Mouse (Mus musculus) liver, embryonic 12.5 days (tissue): ENCODE results near the gene Lctl. TPM values are rescaled to one million over a fixed set of nuclear protein-coding genes. Genes with fewer than 3 reads are reported as not detected.

Experiments
- ATAC-seq: fragments of 200-750 bp; cut with Nextera tagmentation; 2 replicates; pipeline ENCODE4 v1.8.0; 2017; ENCODE audit warnings: moderate number of reproducible peaks, mild to moderate bottlenecking, moderate library complexity
- H3K27ac ChIP-seq: fragments of 300-500 bp; sonication (generic); 2 replicates; pipeline ENCODE4 v1.5.1; 2016; ENCODE audit warnings: mild to moderate bottlenecking
- H3K27me3 ChIP-seq: fragments of 300-500 bp; sonication (generic); replicated peaks from 2 replicates; pipeline ENCODE4 v1.6.1; 2016; ENCODE audit warnings: mild to moderate bottlenecking, moderate library complexity
- H3K36me3 ChIP-seq: fragments of 300-500 bp; sonication (generic); 2 replicates; pipeline ENCODE4 v1.6.1; 2016; ENCODE audit warnings: mild to moderate bottlenecking, moderate library complexity
- H3K4me1 ChIP-seq: fragments of 300-500 bp; sonication (generic); 2 replicates; pipeline ENCODE4 v1.6.1; 2016
- H3K4me2 ChIP-seq: fragments of 300-500 bp; sonication (generic); 2 replicates; pipeline ENCODE4 v1.6.1; 2016; ENCODE audit warnings: mild to moderate bottlenecking, moderate library complexity
- H3K4me3 ChIP-seq: fragments of 300-500 bp; sonication (generic); 2 replicates; pipeline ENCODE4 v1.5.1; 2016; ENCODE audit warnings: mild to moderate bottlenecking, moderate library complexity
- H3K9ac ChIP-seq: fragments of 300-500 bp; sonication (generic); 2 replicates; pipeline ENCODE4 v1.6.1; 2016; ENCODE audit warnings: mild to moderate bottlenecking, moderate library complexity
- H3K9me3 ChIP-seq: fragments of 300-500 bp; sonication (generic); replicated peaks from 2 replicates; pipeline ENCODE4 v1.6.1; 2016; ENCODE audit warnings: mild to moderate bottlenecking, moderate library complexity
- WGBS: fragments of 180-500 bp; shearing (Covaris S2); methylation state at CpG from one replicate; pipeline ENCODE4 v1.1.7; 2016; ENCODE audit not compliant: insufficient replicate concordance; 5-methylcytosine and 5-hydroxymethylcytosine counted together
- polyA plus RNA-seq: library from polyadenylated mRNA; unstranded; fragments of >200 nt; fragmentation: Nextera tagmentation; extraction: Ambion mirVana; gene quantifications from 2 replicates; pipeline ENCODE4 v1.2.1, GENCODE M21; 2016

Lctl gene
- polyA plus RNA-seq, result not detected in 2 replicates

DNA sequence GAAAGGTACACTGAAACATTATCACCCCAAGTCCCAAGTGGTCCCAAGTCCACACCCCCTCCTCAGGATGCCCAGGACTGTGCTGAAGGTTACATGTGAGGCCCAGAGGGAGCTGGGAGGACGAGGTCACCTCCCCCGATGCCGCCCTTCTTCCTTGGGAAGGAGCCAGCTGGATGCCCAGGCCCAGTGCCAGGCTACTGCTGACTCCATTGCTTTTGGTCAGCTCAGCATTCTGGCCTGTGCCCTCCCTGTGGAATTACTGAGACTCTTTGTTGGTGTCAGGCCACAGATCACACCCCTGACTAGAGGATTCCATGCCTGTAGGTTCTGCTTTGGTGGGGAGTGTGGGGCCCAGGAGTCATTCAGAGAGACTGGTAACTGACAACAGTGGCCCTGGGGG lies at the start of gene Lctl:
Gene Lctl (plus strand): TSS at position 272 of the 400 bp plus-strand sequence.
- no peak within 1 kb of the TSS for H3K4me3 ChIP-seq
- WGBS, result 76% methylated on average over 3 of the region's 3 CpGs
- H3K9me3 ChIP-seq, result no peaks in the 10 kb centered on the region
- H3K4me1 ChIP-seq, result peaks cover 12% of the 10 kb centered on the region
- no peaks in the 10 kb centered on the region for H3K36me3 ChIP-seq
- H3K4me2 ChIP-seq, result no peak within 1 kb of the TSS
- no peak within 1 kb of the TSS for H3K9ac ChIP-seq
- H3K27me3 ChIP-seq, result no peaks in the 10 kb centered on the region
- H3K27ac ChIP-seq, result no peak within 1 kb of the TSS
- ATAC-seq, result no peak

DNA sequence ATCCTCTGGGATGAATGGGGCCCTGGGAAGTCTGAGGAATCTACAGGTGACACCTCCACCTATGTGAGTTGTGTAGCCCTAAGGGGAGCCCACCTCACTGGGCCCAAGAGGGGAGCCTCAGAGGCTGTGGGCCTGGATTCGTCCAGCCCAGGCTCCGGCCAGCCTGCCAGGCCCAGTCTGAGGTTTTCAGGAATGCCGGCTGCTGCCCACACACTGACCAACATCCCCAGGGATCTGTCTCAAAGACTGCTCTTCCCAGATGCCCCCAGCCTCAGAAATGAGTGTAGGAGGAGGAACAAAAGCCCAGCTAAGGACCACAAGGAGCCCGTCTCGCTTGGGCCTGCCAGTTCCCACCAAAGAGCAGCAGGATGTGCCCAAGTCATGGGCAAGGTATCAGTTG lies 49.2 kb upstream of the Lctl start:
- H3K4me1 ChIP-seq, result peaks cover 83% of the 10 kb centered on the region
- H3K27me3 ChIP-seq, result 0 out of 2 replicates have a peak, but pooled peaks cover 3% of the 10 kb centered on the region
- H3K9ac ChIP-seq, result peak overlapping the region; percentile 61; the same call in 1 of the 2 replicates
- H3K4me3 ChIP-seq, result no peak overlapping the region
- ATAC-seq, result no peak
- 89% methylated on average over 5 of the region's 5 CpGs for WGBS
- no peaks in the 10 kb centered on the region for H3K36me3 ChIP-seq
- H3K27ac ChIP-seq, result peak overlapping the region; percentile 91
- 0 out of 2 replicates have a peak overlapping the region, but pooled peaks have one; percentile 52 for H3K4me2 ChIP-seq
- no peaks in the 10 kb centered on the region for H3K9me3 ChIP-seq

GRCm38 (mm10) chr9:64068571-64068970 lies 48.4 kb upstream of the Lctl start:
- Histone ChIP-seq H3K4me2 (no peak overlapping the region), H3K36me3 (no peaks in the 10 kb centered on the region), H3K27ac (peak overlapping the region; percentile 91), H3K9ac (peak overlapping the region; percentile 57; the same call in 1 of the 2 replicates), H3K9me3 (no peaks in the 10 kb centered on the region), H3K4me3 (no peak overlapping the region), H3K4me1 (peaks cover 88% of the 10 kb centered on the region), H3K27me3 (0 out of 2 replicates have a peak, but pooled peaks cover 3% of the 10 kb centered on the region)
- WGBS, result 88% methylated on average over 1 of the region's 1 CpGs
- no peak for ATAC-seq

- ATAC-seq, result no peak
- Histone ChIP-seq H3K36me3 (no peaks in the 10 kb centered on the region), H3K4me2 (no peak overlapping the region), H3K27ac (peak overlapping the region; percentile 91), H3K27me3 (0 out of 2 replicates have a peak, but pooled peaks cover 3% of the 10 kb centered on the region), H3K9ac (peak overlapping the region; percentile 57; the same call in 1 of the 2 replicates), H3K4me1 (peaks cover 94% of the 10 kb centered on the region), H3K4me3 (no peak overlapping the region), H3K9me3 (no peaks in the 10 kb centered on the region)
- WGBS, result 26% methylated on average over 5 of the region's 5 CpGs
Observed at GRCm38 (mm10) chr9:64069131-64069530, 47.8 kb upstream of the Lctl start.

DNA sequence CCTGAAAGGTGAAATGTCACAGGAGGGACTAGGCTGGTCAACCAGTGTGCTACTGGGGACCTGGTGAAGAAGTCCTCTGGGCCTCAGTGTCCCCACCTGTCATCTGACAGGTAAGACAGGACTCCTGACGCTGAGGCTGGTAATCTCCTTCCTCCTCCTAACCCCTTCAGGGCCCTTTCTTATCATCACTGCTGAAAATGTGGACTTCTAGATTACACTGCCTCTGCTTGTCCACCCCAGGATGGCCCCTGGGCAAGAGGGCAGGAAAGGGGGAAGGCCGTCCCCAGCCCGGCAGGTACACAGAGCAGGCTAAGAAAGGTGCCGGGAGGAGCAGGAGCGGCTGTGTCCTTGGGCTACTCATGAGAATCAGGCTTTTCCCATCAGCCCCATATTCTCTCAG lies 46.3 kb upstream of the Lctl start:
- WGBS, result 34% methylated on average over 5 of the region's 5 CpGs
- peak overlapping the region; percentile 64 for H3K9ac ChIP-seq
- H3K9me3 ChIP-seq, result no peaks in the 10 kb centered on the region
- peak; percentile 91 for ATAC-seq
- H3K27me3 ChIP-seq, result no peaks in the 10 kb centered on the region
- no peak overlapping the region for H3K4me3 ChIP-seq
- no peaks in the 10 kb centered on the region for H3K36me3 ChIP-seq
- H3K4me1 ChIP-seq, result peaks cover 92% of the 10 kb centered on the region
- H3K27ac ChIP-seq, result peak overlapping the region; percentile 91
- H3K4me2 ChIP-seq, result peak overlapping the region; percentile 58

DNA sequence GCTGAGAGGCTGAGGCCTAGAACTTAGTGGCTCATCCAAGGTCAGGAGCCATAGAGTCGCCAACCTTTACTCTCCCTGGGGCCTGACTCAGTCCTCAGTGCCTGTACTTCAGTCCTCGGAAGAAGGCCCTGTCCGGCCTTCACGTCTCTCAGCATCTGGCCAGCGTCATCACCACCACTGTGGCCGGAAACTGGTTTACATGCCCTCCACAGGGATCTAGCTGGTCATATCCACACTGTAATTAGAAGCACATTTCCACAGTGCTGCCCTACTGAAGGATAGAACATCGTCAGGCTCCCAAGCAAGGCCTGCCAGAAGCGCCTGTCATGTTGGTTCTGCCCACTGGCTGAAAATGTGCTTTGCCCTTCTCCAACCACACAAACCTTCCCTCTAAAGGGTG lies 42.1 kb upstream of the Lctl start:
- Histone ChIP-seq H3K9me3 (no peaks in the 10 kb centered on the region), H3K36me3 (no peaks in the 10 kb centered on the region), H3K4me1 (peaks cover 92% of the 10 kb centered on the region), H3K27ac (peak overlapping the region; percentile 89), H3K4me3 (no peak overlapping the region), H3K9ac (0 out of 2 replicates have a peak overlapping the region, but pooled peaks have one; percentile 1), H3K27me3 (no peaks in the 10 kb centered on the region), H3K4me2 (no peak overlapping the region)
- 80% methylated on average over 8 of the region's 8 CpGs for WGBS
- no peak for ATAC-seq

DNA sequence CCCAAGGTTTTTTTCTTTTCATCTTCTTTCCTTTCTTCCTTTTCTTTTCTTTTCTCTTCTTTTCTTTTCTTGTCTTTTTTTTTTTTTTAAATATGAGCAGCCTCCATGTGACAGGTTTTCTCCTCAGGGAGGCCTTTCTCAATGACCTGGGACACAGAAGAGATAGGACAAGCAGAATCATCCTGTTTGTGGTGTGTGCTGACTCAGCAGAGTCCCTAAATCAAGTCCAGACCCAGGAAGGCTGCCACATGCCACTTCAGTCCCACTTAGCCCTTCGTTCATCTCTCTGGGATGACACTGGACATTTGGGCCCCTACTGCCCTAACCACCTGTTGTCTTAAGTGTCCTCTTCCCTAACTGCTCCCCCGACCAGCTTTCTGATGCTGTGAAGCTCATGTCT lies 40.5 kb upstream of the Lctl start:
- Histone ChIP-seq H3K4me3 (no peak overlapping the region), H3K4me1 (peaks cover 92% of the 10 kb centered on the region), H3K9ac (peak overlapping the region; percentile 60; the same call in 1 of the 2 replicates), H3K27ac (peak overlapping the region; percentile 89), H3K4me2 (peak overlapping the region; percentile 17; the same call in 1 of the 2 replicates), H3K27me3 (no peaks in the 10 kb centered on the region), H3K36me3 (no peaks in the 10 kb centered on the region), H3K9me3 (no peaks in the 10 kb centered on the region)
- ATAC-seq, result no peak
- 68% methylated on average over 2 of the region's 2 CpGs for WGBS

GRCm38 (mm10) chr9:64078386-64078792 lies 38.6 kb upstream of the Lctl start:
- Histone ChIP-seq H3K9me3 (no peaks in the 10 kb centered on the region), H3K4me2 (peak overlapping the region; percentile 59), H3K4me1 (peaks cover 91% of the 10 kb centered on the region), H3K36me3 (no peaks in the 10 kb centered on the region), H3K4me3 (peak overlapping the region; percentile 6; the same call in 1 of the 2 replicates), H3K27ac (peak overlapping the region; percentile 89), H3K9ac (peak overlapping the region; percentile 69), H3K27me3 (no peaks in the 10 kb centered on the region)
- ATAC-seq, result peak; percentile 93
- WGBS, result 7% methylated on average over 7 of the region's 7 CpGs

- Histone ChIP-seq H3K9ac (no peak overlapping the region), H3K36me3 (no peaks in the 10 kb centered on the region)
Observed at GRCm38 (mm10) chr9:64079922-64080321, 37.0 kb upstream of the Lctl start.

DNA sequence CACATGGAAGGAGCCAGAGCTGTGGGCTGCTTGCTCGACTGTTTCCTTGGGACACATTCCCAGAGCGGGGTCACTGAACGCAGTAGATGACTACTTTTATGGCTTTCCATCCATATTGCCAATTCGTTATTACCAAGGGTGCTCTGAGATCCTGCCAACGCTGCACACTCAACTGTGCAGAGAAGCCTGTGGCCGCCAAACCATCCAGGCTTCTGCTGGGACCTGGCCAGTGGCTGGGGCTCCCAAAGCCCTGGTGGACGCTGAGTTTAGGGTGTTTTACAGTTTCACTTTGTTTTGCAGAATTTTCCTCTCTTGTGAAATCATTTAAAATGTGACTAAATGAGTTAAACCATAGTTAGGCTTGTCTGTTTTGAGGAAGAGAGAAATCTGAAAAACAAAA lies 32.7 kb upstream of the Lctl start:
- peak overlapping the region; percentile 90 for H3K9ac ChIP-seq
- peaks cover 94% of the 10 kb centered on the region for H3K4me1 ChIP-seq
- WGBS, result 38% methylated on average over 7 of the region's 7 CpGs
- H3K9me3 ChIP-seq, result no peaks in the 10 kb centered on the region
- H3K4me2 ChIP-seq, result peak overlapping the region; percentile 78
- H3K36me3 ChIP-seq, result 0 out of 2 replicates have a peak, but pooled peaks cover 9% of the 10 kb centered on the region
- H3K4me3 ChIP-seq, result peak overlapping the region; percentile 68
- no peak for ATAC-seq
- H3K27me3 ChIP-seq, result no peaks in the 10 kb centered on the region
- H3K27ac ChIP-seq, result peak overlapping the region; percentile 95

More at GRCm38 (mm10) chr9:64079922-64080321, 37.0 kb upstream of the Lctl start:
- Histone ChIP-seq H3K27me3 (no peaks in the 10 kb centered on the region), H3K4me2 (no peak overlapping the region; the same call in 1 of the 2 replicates), H3K9me3 (no peaks in the 10 kb centered on the region), H3K27ac (peak overlapping the region; percentile 62; the same call in 1 of the 2 replicates), H3K4me3 (no peak overlapping the region), H3K4me1 (peaks cover 96% of the 10 kb centered on the region)
- WGBS, result 66% methylated on average over 6 of the region's 6 CpGs
- ATAC-seq, result no peak

- H3K27me3 ChIP-seq, result no peaks in the 10 kb centered on the region
- WGBS, result 8% methylated on average over 49 of the region's 49 CpGs
- peak overlapping the region; percentile 68 for H3K4me3 ChIP-seq
- H3K4me1 ChIP-seq, result peaks cover 88% of the 10 kb centered on the region
- H3K27ac ChIP-seq, result peak overlapping the region; percentile 95
- peak overlapping the region; percentile 78 for H3K4me2 ChIP-seq
- peak overlapping the region; percentile 90 for H3K9ac ChIP-seq
- H3K36me3 ChIP-seq, result 0 out of 2 replicates have a peak, but pooled peaks cover 9% of the 10 kb centered on the region
- ATAC-seq, result peak; percentile 93
- no peaks in the 10 kb centered on the region for H3K9me3 ChIP-seq
Observed at GRCm38 (mm10) chr9:64084661-64085399, 32.1 kb upstream of the Lctl start.

DNA sequence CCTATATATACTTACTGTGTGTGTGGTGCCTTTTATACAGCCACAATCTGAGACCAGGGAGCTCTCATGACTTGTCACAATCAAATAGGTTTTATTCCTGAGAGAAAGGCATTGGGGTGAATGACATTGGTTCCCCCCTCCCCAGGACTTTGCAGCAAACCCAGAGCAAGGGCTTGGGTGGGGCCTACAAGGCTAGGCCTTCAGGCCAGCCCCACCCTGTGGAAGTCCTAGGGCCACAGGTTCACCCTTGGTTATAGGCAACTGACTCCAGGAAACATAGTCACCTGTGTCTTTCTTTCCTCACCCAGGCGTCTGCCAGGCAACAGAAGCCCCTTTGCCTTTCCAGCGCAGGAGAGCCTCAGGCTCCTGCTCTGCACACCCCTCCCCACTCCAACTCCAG lies 31.0 kb upstream of the Lctl start:
- H3K4me3 ChIP-seq, result peak overlapping the region; percentile 68
- H3K9ac ChIP-seq, result peak overlapping the region; percentile 66
- ATAC-seq, result peak; percentile 53; the same call in 1 of the 2 replicates
- H3K36me3 ChIP-seq, result 0 out of 2 replicates have a peak, but pooled peaks cover 9% of the 10 kb centered on the region
- no peaks in the 10 kb centered on the region for H3K27me3 ChIP-seq
- peak overlapping the region; percentile 78 for H3K4me2 ChIP-seq
- no peaks in the 10 kb centered on the region for H3K9me3 ChIP-seq
- H3K27ac ChIP-seq, result peak overlapping the region; percentile 95
- H3K4me1 ChIP-seq, result peaks cover 76% of the 10 kb centered on the region
- WGBS, result 57% methylated on average over 2 of the region's 2 CpGs
